Comparison of ENCODE assay signal across 22 mouse cellular contexts in genomic region chr16:57313487-57313886, GRCm38 (mm10). TPM values are rescaled to one million over a fixed set of nuclear protein-coding genes. Genes with fewer than 3 reads are reported as not detected.
"Had no signal": no experiment of that assay in that cellular context is flagged by ENCODE, and none has a peak within 500 bp of the region (broad histone marks: within the 10 kb centered on the region; RNA-seq: fewer than 3 reads in every experiment).

No protein-coding gene starts in this region.

- H3K27me3 ChIP-seq: limb, embryonic 13.5 days; liver, embryonic 12.5 days; liver, embryonic 15.5 days; megakaryocyte, embryonic 14.5 days; midbrain, embryonic 13.5 days; neural tube, embryonic 13.5 days; stomach, embryonic 15.5 days had no signal

- H3K9me3 ChIP-seq: limb, embryonic 10.5 days; limb, embryonic 13.5 days; liver, embryonic 12.5 days; liver, embryonic 15.5 days; megakaryocyte, embryonic 14.5 days; midbrain, embryonic 10.5 days; midbrain, embryonic 13.5 days; neural tube, embryonic 13.5 days; stomach, embryonic 15.5 days had no signal

- H3K4me2 ChIP-seq: limb, embryonic 13.5 days; liver, embryonic 12.5 days; liver, embryonic 15.5 days; midbrain, embryonic 13.5 days; neural tube, embryonic 13.5 days; stomach, embryonic 15.5 days had no signal

- ATAC-seq: hindbrain, postnatal 0 days; inflammation-experienced regulatory T-cells, adult 6 months; intestine, embryonic 16.5 days; liver, embryonic 12.5 days; midbrain, embryonic 13.5 days; midbrain, embryonic 16.5 days had no signal

- H3K9ac ChIP-seq: limb, embryonic 13.5 days; liver, embryonic 12.5 days; liver, embryonic 15.5 days; midbrain, embryonic 13.5 days; neural tube, embryonic 13.5 days; stomach, embryonic 15.5 days had no signal

- H3K4me1 ChIP-seq: liver, embryonic 12.5 days; liver, embryonic 15.5 days; midbrain, embryonic 10.5 days; neural tube, embryonic 13.5 days had no signal

- DNase-seq: kidney, adult 8-10 months; layer of hippocampus, adult 9-11 months; liver; lung, adult 18-20 months; lung, postnatal 36 days; right cerebral cortex, postnatal 25 days; spleen, adult 18-20 months had no signal

- H3K4me3 ChIP-seq: layer of hippocampus, adult 2 months; limb, embryonic 10.5 days; limb, embryonic 13.5 days; liver, embryonic 12.5 days; liver, embryonic 15.5 days; megakaryocyte, embryonic 14.5 days; midbrain, embryonic 10.5 days; midbrain, embryonic 13.5 days; myocyte; neural tube, embryonic 13.5 days; stomach, embryonic 15.5 days had no signal

- H3K36me3 ChIP-seq: limb, embryonic 10.5 days; limb, embryonic 13.5 days; liver, embryonic 15.5 days; midbrain, embryonic 10.5 days; midbrain, embryonic 13.5 days; neural tube, embryonic 13.5 days; stomach, embryonic 15.5 days had no signal

- H3K27ac ChIP-seq: hindbrain, postnatal 0 days; layer of hippocampus, adult 2 months; limb, embryonic 10.5 days; limb, embryonic 13.5 days; liver, embryonic 12.5 days; liver, embryonic 15.5 days; midbrain, embryonic 10.5 days; midbrain, embryonic 13.5 days; neural tube, embryonic 13.5 days; stomach, embryonic 15.5 days had no signal

RNA-seq across cellular contexts. Expression of gene Tmem30c, which starts 20.8 kb away (rescaled TPM):
- polyA plus RNA-seq: intestine, embryonic 16.5 days; liver, embryonic 12.5 days; liver, embryonic 15.5 days; myocyte had no signal
